Mouse (Mus musculus): ENCODE data around the gene Gm3233. TPM values are rescaled to one million over a fixed set of nuclear protein-coding genes. Genes with fewer than 3 reads are reported as not detected.
"Not testable (repeated sequence)": the region's sequence is repeated elsewhere in the genome, so short reads cannot be mapped to it uniquely, and the experiment has no call there.

The Gm3233 gene
- total RNA-seq, 4 experiments from 2014 or later: not detected

GRCm38 (mm10) chr10:77728280-77728679 is 31.2 kb downstream of the Gm3233 start:
- no peak for DNase-seq

GRCm38 (mm10) chr10:77726186-77726585 is 33.3 kb downstream of the Gm3233 start, which contains the start of gene Gm10100:
TSS of gene Gm10100 (plus strand) at chr10:77726486.
- DNase-seq: no peak

GRCm38 (mm10) chr10:77724855-77725254 is 34.6 kb downstream of the Gm3233 start:
- no peak for DNase-seq

- not testable (repeated sequence) for DNase-seq
Measured at GRCm38 (mm10) chr10:77720299-77720698, 39.2 kb downstream of the Gm3233 start, which contains the start of gene Krtap12-1. TSS of gene Krtap12-1 (plus strand) at chr10:77720599.

- no peak for DNase-seq
Measured at GRCm38 (mm10) chr10:77715507-77715906, 44.0 kb downstream of the Gm3233 start, which contains the start of gene Gm10142. TSS of gene Gm10142 (plus strand) at chr10:77715807.

- DNase-seq: no peak
Measured at GRCm38 (mm10) chr10:77713734-77714133, 45.7 kb downstream of the Gm3233 start.

GRCm38 (mm10) chr10:77711157-77711556 is 48.3 kb downstream of the Gm3233 start, which contains the start of gene Gm10024:
TSS of gene Gm10024 (plus strand) at chr10:77711457.
- DNase-seq: not testable (repeated sequence)

- DNase-seq: no peak
Measured at GRCm38 (mm10) chr10:77709831-77710230, 49.7 kb downstream of the Gm3233 start.

Other genes with a start within 250 kb of the Gm3233 start
- gene Fam207a, start 243.9 kb downstream of the Gm3233 start, total RNA-seq (2022): 10 to 100 TPM; 20.4 to 28.8 (median 24.8) TPM
- gene Itgb2, start 229.4 kb downstream of the Gm3233 start, total RNA-seq (2022): 10 to 100 TPM in 3 of 4 experiments, 1 to 10 TPM in 1; 8.6 to 16.8 (median 13.5) TPM
- 100 to 1,000 TPM; 207 to 236 (median 225) TPM for gene Pttg1ip, start 178.0 kb downstream of the Gm3233 start, total RNA-seq (2022)
- gene Sumo3, start 153.6 kb downstream of the Gm3233 start, total RNA-seq (2022): 100 to 1,000 TPM in 3 of 4 experiments, 10 to 100 TPM in 1; 98.9 to 125 (median 115) TPM
- gene Gm49325, start 153.5 kb downstream of the Gm3233 start, total RNA-seq (2022): 10 to 100 TPM; 15.2 to 24.8 (median 18.1) TPM
- gene Ube2g2, start 137.4 kb downstream of the Gm3233 start, total RNA-seq (2022): 10 to 100 TPM; 46.0 to 63.0 (median 53.7) TPM
- 1 to 10 TPM in 1 of 4 experiments, under 1 TPM in 3; 0.15 to 1.4 (median 0.81) TPM for gene Tspear, start 73.1 kb downstream of the Gm3233 start, total RNA-seq (2022)
- not detected for gene Gm19402, start 68.9 kb downstream of the Gm3233 start, total RNA-seq (2022)
- gene Gm9508, start 62.4 kb downstream of the Gm3233 start, total RNA-seq (2022): not detected
- gene Gm10272, start 53.1 kb downstream of the Gm3233 start, total RNA-seq (2022): not detected
- not detected for gene Gm10024, start 48.2 kb downstream of the Gm3233 start, total RNA-seq (2022)
- gene Gm10142, start 43.9 kb downstream of the Gm3233 start, total RNA-seq (2022): not detected
- not detected for gene Krtap12-1, start 39.1 kb downstream of the Gm3233 start, total RNA-seq (2022)
- gene Gm10100, start 33.2 kb downstream of the Gm3233 start, total RNA-seq (2022): not detected
- not detected for gene Gm18596, start 17.0 kb downstream of the Gm3233 start, total RNA-seq (2022)
- gene Gm9736, start 8.3 kb downstream of the Gm3233 start, total RNA-seq (2022): not detected
- not detected for gene Gm3238, start 11.6 kb upstream of the Gm3233 start, total RNA-seq (2022)
- gene Gm7138, start 17.3 kb upstream of the Gm3233 start, total RNA-seq (2022): not detected
- not detected for gene Gm3250, start 22.9 kb upstream of the Gm3233 start, total RNA-seq (2022)
- gene Gm7137, start 28.5 kb upstream of the Gm3233 start, total RNA-seq (2022): not detected
- gene Gm9639, start 35.4 kb upstream of the Gm3233 start, total RNA-seq (2022): not detected
- not detected for gene Gm19668, start 39.5 kb upstream of the Gm3233 start, total RNA-seq (2022)
- not detected for gene Gm9507, start 52.2 kb upstream of the Gm3233 start, total RNA-seq (2022)
- not detected for gene Gm2696, start 55.0 kb upstream of the Gm3233 start, total RNA-seq (2022)
- gene Krtap10-4, start 67.4 kb upstream of the Gm3233 start, total RNA-seq (2022): not detected
- not detected for gene Krtap10-10, start 76.3 kb upstream of the Gm3233 start, total RNA-seq (2022)
- not detected for gene Gm36176, start 87.1 kb upstream of the Gm3233 start, total RNA-seq (2022)
- gene Gm10318, start 93.2 kb upstream of the Gm3233 start, total RNA-seq (2022): not detected
- not detected for gene Gm3285, start 102.3 kb upstream of the Gm3233 start, total RNA-seq (2022)
- 10 to 100 TPM in 1 of 4 experiments, 1 to 10 TPM in 3; 5.5 to 10.8 (median 7.3) TPM for gene Lrrc3, start 142.9 kb upstream of the Gm3233 start, total RNA-seq (2022)
- 10 to 100 TPM in 2 of 4 experiments, 1 to 10 TPM in 2; 2.2 to 10.4 (median 7.6) TPM for gene Trpm2, start 210.9 kb upstream of the Gm3233 start, total RNA-seq (2022)
- gene 1810043G02Rik, start 218.8 kb upstream of the Gm3233 start, total RNA-seq (2022): 10 to 100 TPM; 18.8 to 41.2 (median 28.6) TPM